Comparison of ENCODE assay signal across 8 mouse cellular contexts in genomic region chr4:154904185-154905071, GRCm38 (mm10). TPM values are rescaled to one million over a fixed set of nuclear protein-coding genes. Genes with fewer than 3 reads are reported as not detected.
DNase-seq lines count a peak whose midpoint lies in the region; ATAC-seq and TF ChIP-seq lines count a peak whose summit lies in the region.

No protein-coding gene starts in this region.

- peak; percentile 87 for DNase-seq in c-Kit-negative CD71-positive TER-119-positive erythroid progenitor cells, embryonic 14.5 days (ENCODE audit: low read depth, low spot score)
- peak; percentile 59 for DNase-seq in fat pad, adult 2 months (ENCODE audit: extremely low read depth, low read depth, low spot score)
- DNase-seq in kidney, postnatal 14 days, result peak; percentile 90
- DNase-seq in naive thymus-derived CD4-positive, alpha-beta T cell, adult 2 months (ENCODE audit: low read depth), result peak; percentile 93
- peak; percentile 89 for DNase-seq in stomach, postnatal 0 days (ENCODE audit: low spot score)

- peak overlapping the region; percentile 74 for H3K9ac ChIP-seq in ES-Bruce4 (ENCODE audit: low read depth, poor library complexity, severe bottlenecking)
- peak overlapping the region; percentile 50 for H3K9ac ChIP-seq in heart, embryonic 16.5 days (ENCODE audit: low read length)
- H3K9ac ChIP-seq in liver, embryonic 12.5 days, result peak overlapping the region; percentile 76
- peak overlapping the region; percentile 45 for H3K9ac ChIP-seq in stomach, postnatal 0 days (ENCODE audit: low read length)

- no peaks in the 10 kb centered on the region for H3K9me3 ChIP-seq in ES-Bruce4 (replicated peaks; ENCODE audit: control insufficient read depth, insufficient read depth, low read length, poor library complexity, severe bottlenecking)
- no peaks in the 10 kb centered on the region for H3K9me3 ChIP-seq in heart, embryonic 16.5 days (replicated peaks; ENCODE audit: control insufficient read depth, low read length)
- H3K9me3 ChIP-seq in liver, embryonic 12.5 days (replicated peaks), result no peaks in the 10 kb centered on the region
- no peaks in the 10 kb centered on the region for H3K9me3 ChIP-seq in stomach, postnatal 0 days (ENCODE audit: control insufficient read depth, low read length)

- no peaks in the 10 kb centered on the region for H3K36me3 ChIP-seq in ES-Bruce4 (ENCODE audit: control insufficient read depth, insufficient read depth, low read length, poor library complexity, severe bottlenecking)
- H3K36me3 ChIP-seq in heart, embryonic 16.5 days (ENCODE audit: control insufficient read depth, insufficient read depth), result no peaks in the 10 kb centered on the region
- H3K36me3 ChIP-seq in liver, embryonic 12.5 days, result 0 out of 2 replicates have a peak, but pooled peaks cover under 1% of the 10 kb centered on the region
- no peaks in the 10 kb centered on the region for H3K36me3 ChIP-seq in stomach, postnatal 0 days (ENCODE audit: control insufficient read depth, insufficient read depth, low read length)

- ATAC-seq in heart, embryonic 16.5 days (replicated peaks; ENCODE audit: extremely low read depth, insufficient read depth, low FRiP score), result peak; percentile 87
- ATAC-seq in liver, embryonic 12.5 days, result peak; percentile 94
- peak; percentile 95 for ATAC-seq in stomach, postnatal 0 days (ENCODE audit: low FRiP score, low TSS enrichment)

- H3K4me3 ChIP-seq in ES-Bruce4 (ENCODE audit: low read depth, low read length), result peak overlapping the region; percentile 81
- peak overlapping the region; percentile 51 for H3K4me3 ChIP-seq in heart, embryonic 16.5 days (ENCODE audit: low read length)
- H3K4me3 ChIP-seq in liver, embryonic 12.5 days, result peak overlapping the region; percentile 63
- H3K4me3 ChIP-seq in stomach, postnatal 0 days (ENCODE audit: low read depth, low read length), result peak overlapping the region; percentile 36

- peak; percentile 19 for TF ChIP-seq POLR2A in ES-Bruce4 (IDR thresholded peaks at IDR 0.05; ENCODE audit: insufficient read depth, low read length)

- 1% methylated on average over 16 of the region's 16 CpGs for WGBS in heart, embryonic 16.5 days
- WGBS in liver, embryonic 12.5 days (ENCODE audit: insufficient replicate concordance), result 2% methylated on average over 16 of the region's 16 CpGs
- WGBS in stomach, postnatal 0 days, result 1% methylated on average over 16 of the region's 16 CpGs

- peak overlapping the region; percentile 71 for H3K4me2 ChIP-seq in heart, embryonic 16.5 days (ENCODE audit: low read depth, low read length)
- H3K4me2 ChIP-seq in liver, embryonic 12.5 days, result peak overlapping the region; percentile 81
- peak overlapping the region; percentile 65 for H3K4me2 ChIP-seq in stomach, postnatal 0 days (replicated peaks; ENCODE audit: low read depth)

- no peak for TF ChIP-seq CTCF in ES-Bruce4 (IDR thresholded peaks at IDR 0.05; ENCODE audit: low read depth, low read length)
- TF ChIP-seq CTCF in stomach, postnatal 0 days (IDR thresholded peaks at IDR 0.05; ENCODE audit: low read depth), result no peak

- peak overlapping the region; percentile 84 for H3K27ac ChIP-seq in ES-Bruce4 (ENCODE audit: insufficient read depth, low read length)
- H3K27ac ChIP-seq in heart, embryonic 16.5 days (ENCODE audit: low read length), result 0 out of 2 replicates have a peak overlapping the region, but pooled peaks have one; percentile 29
- peak overlapping the region; percentile 81 for H3K27ac ChIP-seq in liver, embryonic 12.5 days
- no peak overlapping the region for H3K27ac ChIP-seq in stomach, postnatal 0 days (replicated peaks)

- no peak for TF ChIP-seq EP300 in ES-Bruce4 (IDR thresholded peaks at IDR 0.05; ENCODE audit: insufficient read depth, low read depth, low read length)
- TF ChIP-seq EP300 in stomach, postnatal 0 days (optimal IDR thresholded peaks at IDR 0.05), result no peak

- H3K27me3 ChIP-seq in ES-Bruce4 (ENCODE audit: control insufficient read depth, insufficient read depth, low read length, poor library complexity, severe bottlenecking), result no peaks in the 10 kb centered on the region; the same call in 1 of the 2 replicates
- no peaks in the 10 kb centered on the region for H3K27me3 ChIP-seq in heart, embryonic 16.5 days (ENCODE audit: control insufficient read depth, insufficient read depth, low read length)
- H3K27me3 ChIP-seq in liver, embryonic 12.5 days (replicated peaks), result peaks cover 20% of the 10 kb centered on the region; the same call in 1 of the 2 replicates
- no peaks in the 10 kb centered on the region for H3K27me3 ChIP-seq in stomach, postnatal 0 days (ENCODE audit: control insufficient read depth, insufficient read depth, low read length)

- H3K4me1 ChIP-seq in ES-Bruce4 (ENCODE audit: control insufficient read depth, insufficient read depth, low read length), result no peaks in the 10 kb centered on the region
- peaks cover 6% of the 10 kb centered on the region for H3K4me1 ChIP-seq in heart, embryonic 16.5 days (ENCODE audit: control insufficient read depth, insufficient read depth, low read length)
- peaks cover 45% of the 10 kb centered on the region for H3K4me1 ChIP-seq in liver, embryonic 12.5 days
- no peaks in the 10 kb centered on the region; the same call in 1 of the 2 replicates for H3K4me1 ChIP-seq in stomach, postnatal 0 days (replicated peaks; ENCODE audit: control insufficient read depth, insufficient read depth)

RNA-seq across cellular contexts. Expression of gene Fam213b, which starts 5.5 kb away (rescaled TPM):
- polyA plus RNA-seq in ES-Bruce4 (2011; ENCODE audit: insufficient read depth, insufficient read length, low read depth, missing spikeins), result 11.8 and 13.9 TPM in 2 replicates
- polyA plus RNA-seq in heart, embryonic 16.5 days (2015; fragmentation: Nextera tagmentation; extraction: Ambion mirVana), result 58.9 and 62.9 TPM in 2 replicates
- 10.2 and 11.3 TPM in 2 replicates for polyA plus RNA-seq in liver, embryonic 12.5 days (2016; fragmentation: Nextera tagmentation; extraction: Ambion mirVana)
- polyA plus RNA-seq in stomach, postnatal 0 days (2015; fragmentation: Nextera tagmentation; extraction: Ambion mirVana), result 62.1 and 65.4 TPM in 2 replicates

RNA-seq across cellular contexts. Expression of gene Tnfrsf14, which starts 23.9 kb away (rescaled TPM):
- polyA plus RNA-seq in ES-Bruce4 (2011; ENCODE audit: insufficient read depth, insufficient read length, low read depth, missing spikeins), result not detected in 2 replicates
- polyA plus RNA-seq in heart, embryonic 16.5 days (2015; fragmentation: Nextera tagmentation; extraction: Ambion mirVana), result 1.3 and 1.8 TPM in 2 replicates
- polyA plus RNA-seq in liver, embryonic 12.5 days (2016; fragmentation: Nextera tagmentation; extraction: Ambion mirVana), result 62.9 and 65.0 TPM in 2 replicates
- 0.61 TPM in 2 replicates for polyA plus RNA-seq in stomach, postnatal 0 days (2015; fragmentation: Nextera tagmentation; extraction: Ambion mirVana)

RNA-seq across cellular contexts. Expression of gene Mmel1, which starts 35.0 kb away (rescaled TPM):
- polyA plus RNA-seq in ES-Bruce4 (2011; ENCODE audit: insufficient read depth, insufficient read length, low read depth, missing spikeins), result 1.4 and 2.0 TPM in 2 replicates
- polyA plus RNA-seq in heart, embryonic 16.5 days (2015; fragmentation: Nextera tagmentation; extraction: Ambion mirVana), result 0.24 and 0.42 TPM in 2 replicates
- 1.7 and 2.5 TPM in 2 replicates for polyA plus RNA-seq in liver, embryonic 12.5 days (2016; fragmentation: Nextera tagmentation; extraction: Ambion mirVana)
- not detected in 2 replicates for polyA plus RNA-seq in stomach, postnatal 0 days (2015; fragmentation: Nextera tagmentation; extraction: Ambion mirVana)

RNA-seq across cellular contexts. Expression of gene Hes5, which starts 56.3 kb away (rescaled TPM):
- polyA plus RNA-seq in ES-Bruce4 (2011; ENCODE audit: insufficient read depth, insufficient read length, low read depth, missing spikeins), result not detected in 2 replicates
- 0.29 and 0.34 TPM in 2 replicates for polyA plus RNA-seq in heart, embryonic 16.5 days (2015; fragmentation: Nextera tagmentation; extraction: Ambion mirVana)
- 0.12 TPM in 1 of 2 replicates, not detected in the other for polyA plus RNA-seq in liver, embryonic 12.5 days (2016; fragmentation: Nextera tagmentation; extraction: Ambion mirVana)
- polyA plus RNA-seq in stomach, postnatal 0 days (2015; fragmentation: Nextera tagmentation; extraction: Ambion mirVana), result 0.24 and 0.36 TPM in 2 replicates

RNA-seq across cellular contexts. Expression of gene Pank4, which starts 59.5 kb away (rescaled TPM):
- 21.5 and 26.6 TPM in 2 replicates for polyA plus RNA-seq in ES-Bruce4 (2011; ENCODE audit: insufficient read depth, insufficient read length, low read depth, missing spikeins)
- 44.2 and 47.2 TPM in 2 replicates for polyA plus RNA-seq in heart, embryonic 16.5 days (2015; fragmentation: Nextera tagmentation; extraction: Ambion mirVana)
- polyA plus RNA-seq in liver, embryonic 12.5 days (2016; fragmentation: Nextera tagmentation; extraction: Ambion mirVana), result 33.4 and 34.0 TPM in 2 replicates
- polyA plus RNA-seq in stomach, postnatal 0 days (2015; fragmentation: Nextera tagmentation; extraction: Ambion mirVana), result 14.8 and 14.9 TPM in 2 replicates

Comparison
In these comparisons a context has a peak if more than half of its experiments do, and no peak if none do; other contexts are left out.
1. RNA of gene Tnfrsf14, which starts 23.9 kb away (polyA plus RNA-seq): 62.9 to 65.0 TPM in liver, embryonic 12.5 days; 1.3 to 1.8 TPM in heart, embryonic 16.5 days, 0.61 TPM in stomach, postnatal 0 days and not detected in ES-Bruce4; every median in the first group is over 10 times any median in the second.
2. Peak in every context shown above with its lines, with median percentiles within 50 percentile points of each other: H3K4me3 ChIP-seq, H3K9ac ChIP-seq, DNase-seq, ATAC-seq and H3K4me2 ChIP-seq.